Mouse (Mus musculus): Measurements from ENCODE around the gene Ankrd6. TPM values are rescaled to one million over a fixed set of nuclear protein-coding genes. Genes with fewer than 3 reads are reported as not detected.

The Ankrd6 gene
- polyA plus RNA-seq, 3 experiments from 2014 or later = 1.2 to 2.9 (median 2.7) TPM

GRCm38 (mm10) chr4:32899051-32899450, 51.6 kb downstream of the Ankrd6 start:
- ATAC-seq = no peak

- no peak for ATAC-seq
Measured at GRCm38 (mm10) chr4:32891341-32891740, 59.3 kb downstream of the Ankrd6 start.

- ATAC-seq = no peak
Measured at GRCm38 (mm10) chr4:32890735-32891098, 59.9 kb downstream of the Ankrd6 start.

DNA sequence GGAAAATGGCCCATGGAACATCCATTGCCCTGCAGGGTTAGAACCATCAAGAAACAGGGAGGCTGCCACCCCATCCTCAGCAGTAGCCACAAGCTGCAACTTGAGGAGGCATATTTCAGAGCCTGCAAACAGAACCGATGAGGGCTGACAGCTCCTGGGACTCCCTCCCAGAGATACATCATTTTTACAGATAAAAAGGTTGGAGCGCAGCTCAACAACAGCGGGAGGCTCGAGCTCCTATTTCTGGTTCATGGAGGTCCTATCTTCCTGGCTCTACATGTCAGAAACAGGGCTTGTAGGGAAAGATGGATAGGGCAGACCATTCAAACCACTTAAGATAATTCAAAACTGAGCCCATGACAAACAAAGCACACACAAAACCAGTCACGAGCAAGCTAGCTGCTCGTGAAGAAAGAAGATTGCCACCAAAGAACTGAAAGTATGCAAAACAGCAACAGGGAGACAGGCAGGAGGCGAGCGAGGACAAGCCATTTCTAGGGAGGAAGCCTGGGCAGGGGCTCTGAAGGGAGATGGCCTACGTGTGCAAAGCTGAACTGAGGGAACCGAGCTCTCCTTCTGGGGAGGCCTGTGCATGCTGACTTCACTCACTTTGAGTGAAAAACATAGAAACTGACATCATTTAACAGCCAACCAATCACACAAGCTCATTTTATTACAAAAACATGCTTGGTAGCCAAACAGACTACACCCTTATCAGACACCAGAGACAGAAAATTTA, 60.5 kb downstream of the Ankrd6 start:
- ATAC-seq = no peak

- peak; percentile 48 for ATAC-seq
Measured at GRCm38 (mm10) chr4:32889246-32889645, 61.4 kb downstream of the Ankrd6 start.

DNA sequence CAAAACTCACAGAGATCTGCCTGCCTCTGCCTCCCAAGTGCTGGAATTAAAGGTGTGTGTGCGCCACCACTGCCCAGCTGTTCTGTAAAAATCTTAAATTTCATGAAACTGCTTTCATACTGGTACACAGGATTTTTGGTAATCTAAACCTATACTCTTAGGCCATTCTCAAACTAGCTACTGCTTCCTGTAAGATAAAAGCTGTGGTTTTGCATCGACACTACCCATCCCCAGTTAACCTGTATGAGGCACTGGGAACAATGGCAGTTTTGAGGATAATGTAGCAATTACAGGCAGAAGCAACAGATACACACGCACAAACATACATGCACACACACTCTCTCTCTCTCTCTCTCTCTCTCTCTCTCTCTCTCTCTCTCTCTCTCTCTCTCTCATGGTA, 64.2 kb downstream of the Ankrd6 start:
- ATAC-seq = no peak

- ATAC-seq = no peak
Measured at GRCm38 (mm10) chr4:32884599-32884998, 66.0 kb downstream of the Ankrd6 start.

- ATAC-seq = no peak
Measured at GRCm38 (mm10) chr4:32881001-32881400, 69.6 kb downstream of the Ankrd6 start.

- ATAC-seq = peak; percentile 50
Measured at GRCm38 (mm10) chr4:32874669-32875068, 76.0 kb downstream of the Ankrd6 start.

DNA sequence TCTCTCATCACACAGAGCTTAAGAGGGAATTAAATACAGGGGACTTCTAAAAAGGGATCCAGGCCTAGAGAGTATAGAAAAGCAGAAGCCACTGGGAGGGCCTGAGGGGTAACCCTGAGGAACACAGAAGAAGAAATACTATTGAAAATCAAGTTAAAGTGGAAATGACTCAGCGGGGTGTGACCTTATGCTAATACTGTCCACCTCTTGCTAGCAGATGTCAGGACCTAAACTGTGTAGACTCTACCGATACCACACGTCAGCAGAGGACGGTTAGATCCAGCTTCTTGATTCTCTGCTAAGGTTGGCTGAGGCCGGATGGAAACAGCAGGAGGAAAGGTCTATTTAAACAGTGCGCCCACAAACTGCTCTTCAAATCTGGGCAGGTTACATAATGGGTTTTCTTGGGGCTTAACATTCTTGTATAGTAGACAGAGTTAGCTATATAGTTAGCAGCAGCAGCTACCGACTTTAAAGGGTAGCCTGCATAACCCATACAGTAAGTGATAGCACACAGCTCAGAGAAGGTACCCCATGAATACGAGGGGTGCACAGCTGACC, 78.4 kb downstream of the Ankrd6 start:
- no peak for ATAC-seq

- no peak for ATAC-seq
Measured at GRCm38 (mm10) chr4:32869370-32869769, 81.3 kb downstream of the Ankrd6 start.

DNA sequence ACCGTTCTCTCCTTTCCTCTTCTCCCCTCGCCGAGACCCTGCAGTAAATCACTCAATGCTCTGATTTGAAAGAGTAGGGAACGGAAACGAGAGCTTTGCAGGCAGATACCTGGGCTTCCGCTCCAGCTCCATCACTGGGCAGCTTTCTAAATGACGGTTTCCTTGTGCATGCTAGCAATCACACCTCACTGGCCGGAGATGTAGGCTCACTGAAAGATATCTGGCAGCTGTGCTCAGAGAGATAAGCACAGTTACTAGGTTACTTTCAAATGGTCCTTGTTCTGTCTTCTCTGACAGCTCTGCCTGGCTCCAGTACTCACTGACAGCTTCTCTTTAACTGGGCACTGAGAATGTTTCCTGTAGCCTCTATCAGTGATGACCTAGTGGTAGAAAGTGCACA, 81.8 kb downstream of the Ankrd6 start:
- peak; percentile 41 for ATAC-seq

- no peak for ATAC-seq
Measured at GRCm38 (mm10) chr4:32868437-32868836, 82.2 kb downstream of the Ankrd6 start.

DNA sequence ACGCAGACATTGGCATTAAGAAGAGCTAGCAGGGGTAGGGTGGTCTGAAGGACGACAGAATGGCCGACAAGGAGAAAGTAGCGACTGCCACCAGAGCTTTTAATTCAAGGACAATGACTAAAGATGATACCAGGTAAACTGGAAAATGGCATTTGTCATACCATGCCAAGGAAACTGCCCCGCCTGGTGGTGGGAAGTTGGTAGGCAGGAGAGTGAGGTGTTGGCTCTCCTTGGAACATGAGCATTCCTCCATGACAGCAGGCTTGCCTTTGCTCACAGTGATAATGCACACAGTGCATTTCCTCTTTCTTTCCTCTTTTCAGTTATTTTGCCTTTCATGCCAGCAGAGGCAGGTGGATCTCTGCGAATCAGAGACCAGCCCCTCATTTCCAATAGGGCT, 83.2 kb downstream of the Ankrd6 start:
- no peak for ATAC-seq

DNA sequence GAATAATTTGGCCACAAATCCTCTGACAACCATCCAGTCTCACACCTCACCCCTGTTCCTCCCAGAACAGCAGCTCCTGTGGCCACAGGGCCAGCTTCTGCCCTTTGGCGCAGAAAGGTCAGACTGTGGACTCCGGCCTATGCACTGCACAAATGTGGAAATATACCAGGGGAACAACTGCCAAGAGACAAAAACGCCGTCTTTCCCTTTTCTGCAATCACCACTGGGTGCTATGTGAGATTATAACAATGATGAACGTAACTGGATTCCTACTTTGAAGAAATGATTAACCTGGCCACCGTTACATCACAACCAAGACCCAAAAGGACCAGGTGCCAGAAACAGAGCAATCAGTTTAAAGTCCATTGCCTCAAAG, 85.8 kb downstream of the Ankrd6 start:
- ATAC-seq = no peak

GRCm38 (mm10) chr4:32864131-32864866, 86.3 kb downstream of the Ankrd6 start:
- ATAC-seq = no peak

DNA sequence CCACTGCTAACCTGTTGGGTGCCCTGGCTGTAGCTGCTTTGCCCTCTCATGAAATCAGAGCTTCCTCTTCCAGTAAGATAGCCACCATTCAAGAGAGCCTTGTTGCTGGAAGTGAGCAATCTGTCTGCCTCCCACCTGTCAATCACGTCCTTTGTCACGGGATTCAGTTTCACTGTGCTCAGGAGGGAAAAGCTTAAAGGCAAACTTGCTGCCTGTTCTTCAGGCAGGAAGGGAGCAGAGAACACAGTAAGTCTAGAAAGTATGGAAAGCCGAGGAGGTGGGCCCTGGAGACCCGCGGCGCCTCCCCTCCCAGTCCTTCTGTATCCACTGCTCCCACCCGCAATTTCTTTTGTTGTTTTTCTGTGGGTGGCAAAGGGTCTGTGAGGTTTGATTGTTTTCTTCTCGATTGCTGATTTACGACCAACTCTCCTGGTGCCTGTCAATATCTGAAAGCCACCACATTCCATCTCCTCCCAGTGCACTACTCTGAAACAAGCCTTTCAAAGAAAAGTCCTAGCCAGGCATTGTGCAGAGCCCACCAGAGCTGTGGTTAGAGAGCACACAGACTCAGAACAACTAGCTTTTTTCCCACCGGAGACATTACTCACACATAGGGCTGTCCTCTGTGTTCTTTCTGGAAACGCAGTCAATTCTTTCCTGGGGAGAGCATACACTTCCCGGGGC, 87.1 kb downstream of the Ankrd6 start:
- ATAC-seq = no peak

GRCm38 (mm10) chr4:32862751-32863446, 87.7 kb downstream of the Ankrd6 start:
- ATAC-seq = no peak

- ATAC-seq = peak; percentile 60
Measured at GRCm38 (mm10) chr4:32862011-32862750, 88.5 kb downstream of the Ankrd6 start.

- no peak for ATAC-seq
Measured at GRCm38 (mm10) chr4:32860184-32860965, 90.3 kb downstream of the Ankrd6 start.

DNA sequence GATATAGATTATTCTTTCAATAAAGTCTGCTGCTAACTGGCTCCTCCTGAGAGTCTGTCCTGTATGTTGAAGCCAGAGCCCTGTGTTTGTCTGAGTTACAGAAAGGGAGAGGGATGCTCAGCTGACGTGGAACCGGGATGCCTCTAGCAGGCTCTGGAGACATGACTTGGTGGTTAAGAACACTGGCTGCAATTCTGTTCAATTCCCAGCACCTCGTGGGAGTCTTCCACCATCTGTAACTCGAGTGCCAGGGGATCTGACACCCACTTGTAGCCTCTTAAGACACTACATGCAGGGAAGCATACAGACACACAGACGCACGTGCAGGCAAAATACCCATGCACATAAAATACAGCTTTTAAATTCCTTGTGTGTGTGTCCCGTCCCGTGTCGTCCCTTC, 95.1 kb downstream of the Ankrd6 start:
- ATAC-seq = no peak
